Mouse (Mus musculus): Measurements from ENCODE around the gene Ust.

The Ust gene

DNA sequence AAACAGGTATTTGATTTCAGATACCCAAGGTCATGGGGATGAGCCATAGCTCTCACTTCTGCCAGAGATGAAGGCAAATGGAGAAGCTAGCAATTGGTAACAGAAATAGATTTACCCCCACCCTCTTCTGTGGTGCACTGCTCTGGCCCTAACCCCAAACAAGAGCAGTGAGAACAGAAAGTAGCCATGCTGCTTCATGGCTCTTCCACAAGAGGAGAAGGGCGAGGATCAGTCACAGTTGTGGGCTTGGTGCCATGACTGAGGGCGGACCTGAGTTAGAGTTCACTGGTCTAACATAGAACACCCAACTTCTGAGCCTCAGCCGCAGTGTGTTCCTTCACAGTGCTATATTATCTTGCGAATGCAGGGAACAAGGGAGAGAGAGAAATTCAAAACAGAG, 13.8 kb downstream of the Ust start:
- DNase-seq (ENCODE audit: low spot score in 2 of 2), result no peak

DNA sequence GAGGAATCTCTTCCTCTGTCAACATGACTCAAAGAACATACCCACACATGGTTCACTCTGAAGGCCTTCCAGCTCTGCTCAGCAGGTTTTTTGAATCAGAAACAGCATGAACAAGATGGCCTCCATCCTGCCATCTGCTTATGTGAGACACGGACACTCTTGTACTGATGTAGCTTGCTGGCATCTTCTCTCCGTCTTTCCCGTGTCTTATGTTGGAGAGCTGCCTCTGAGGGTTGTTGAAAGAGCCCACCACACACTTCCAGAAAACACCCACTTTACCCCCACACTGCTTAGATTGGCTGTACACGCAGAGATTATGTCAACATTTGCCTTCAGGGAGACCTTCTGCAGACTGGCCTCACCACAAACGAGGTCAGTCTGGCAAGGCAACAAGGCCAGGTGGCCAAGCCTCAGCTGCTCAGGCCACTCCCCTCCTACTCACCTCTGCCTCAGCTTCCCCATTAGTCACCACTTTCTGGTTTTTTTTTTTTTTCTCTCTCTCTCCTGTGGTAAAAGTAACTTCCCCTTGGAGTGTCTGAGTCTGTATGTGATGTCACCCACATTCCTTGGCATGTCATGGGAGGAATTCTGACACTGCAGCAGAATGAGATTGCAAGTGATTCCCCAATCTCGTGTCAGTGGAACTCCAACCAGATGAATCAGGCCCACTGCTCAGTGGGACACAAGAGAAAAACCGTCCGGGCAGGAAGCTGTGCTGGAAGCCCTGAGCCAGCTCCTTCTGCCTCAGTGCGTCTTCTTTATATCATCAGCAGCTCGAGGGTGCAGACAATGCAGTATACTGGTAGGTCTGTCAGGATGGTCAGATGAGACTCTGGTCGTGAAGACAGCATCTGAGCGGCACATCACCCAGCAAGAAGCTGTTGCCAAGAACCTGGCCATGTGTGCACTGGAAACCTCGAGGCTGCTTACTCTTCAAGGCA, 19.4 kb downstream of the Ust start:
- DNase-seq (ENCODE audit: low spot score in 2 of 2), result no peak

DNA sequence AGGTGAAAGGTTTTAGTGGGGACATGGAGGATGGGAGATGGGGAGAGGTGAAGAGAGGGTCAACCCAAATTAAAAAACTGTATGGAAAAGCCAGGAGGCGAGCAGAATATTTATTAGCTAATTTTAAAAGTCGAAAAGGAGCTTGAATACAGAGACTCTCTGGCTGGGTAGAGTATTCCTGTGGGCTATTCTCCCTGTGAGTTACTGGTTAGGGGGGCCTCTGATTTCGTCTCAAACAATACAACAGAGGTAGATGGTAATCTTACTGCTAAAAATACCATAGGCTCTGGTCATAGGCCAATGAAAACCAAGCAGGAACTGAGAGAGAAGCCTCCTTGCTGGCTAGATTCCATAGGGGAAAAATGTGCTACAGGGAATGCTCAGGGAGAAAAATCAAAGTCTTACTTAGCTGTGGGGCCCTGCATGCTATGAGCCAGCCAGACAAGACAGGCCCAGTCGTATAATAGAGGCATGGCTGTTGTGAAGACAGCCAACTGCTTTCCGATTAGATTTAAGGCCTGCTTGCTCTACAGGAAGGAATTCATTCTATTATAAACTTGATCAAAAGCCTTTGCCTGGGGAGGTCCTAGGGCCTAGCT, 23.0 kb downstream of the Ust start:
- DNase-seq (ENCODE audit: low spot score in 2 of 2), result no peak

DNA sequence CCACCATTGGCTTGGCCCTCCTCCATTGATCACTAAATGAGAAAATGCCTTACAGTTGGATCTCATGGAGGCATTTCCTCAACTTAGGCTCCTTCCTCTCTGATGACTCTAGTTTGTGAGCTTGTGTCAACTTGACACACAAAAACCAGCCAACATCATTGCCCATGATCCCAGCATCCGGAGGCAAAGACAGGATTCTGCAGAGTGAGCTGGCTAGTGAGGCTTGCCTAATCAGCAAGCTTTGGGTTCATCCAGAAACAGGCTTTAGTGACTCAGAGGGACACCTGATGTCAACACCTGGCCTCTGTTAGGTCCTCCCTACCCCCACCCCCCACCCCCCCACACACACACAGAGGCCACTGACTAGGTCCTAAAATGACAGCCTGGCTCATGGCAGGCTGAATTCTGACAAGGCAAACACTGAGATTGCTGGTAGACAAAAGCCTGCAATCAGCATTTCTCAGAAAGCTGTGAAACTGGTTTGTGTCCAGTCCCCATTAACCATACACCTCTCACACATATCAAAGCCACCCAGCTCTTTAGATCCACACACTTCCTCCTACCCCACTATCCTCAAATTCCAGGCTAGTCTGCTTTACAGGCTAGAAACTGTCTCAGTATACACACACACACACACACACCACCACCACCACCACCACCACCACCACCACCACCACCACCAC, 26.6 kb downstream of the Ust start:
- DNase-seq (ENCODE audit: low spot score in 2 of 2), result no peak

DNA sequence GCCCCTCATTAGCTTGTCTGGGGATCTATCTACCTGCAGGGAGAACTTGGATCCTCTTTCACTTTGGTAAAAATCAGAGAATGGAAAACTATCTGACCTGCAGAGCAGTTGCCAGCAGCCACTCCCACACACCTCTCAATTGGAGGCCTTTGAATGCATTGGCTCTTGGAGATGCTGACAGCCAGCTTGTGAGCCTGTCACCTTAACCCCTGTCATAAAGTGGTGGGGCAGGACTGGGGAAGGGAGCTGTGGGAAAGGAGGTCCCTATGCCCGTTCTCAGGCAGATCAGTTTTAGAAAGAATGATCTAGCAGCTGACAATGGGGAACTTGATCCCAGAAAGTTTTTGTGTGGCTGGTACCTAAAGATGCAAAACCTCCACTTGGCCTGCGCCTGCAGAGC, 31.2 kb downstream of the Ust start:
- DNase-seq (ENCODE audit: low spot score in 2 of 2), result no peak

DNA sequence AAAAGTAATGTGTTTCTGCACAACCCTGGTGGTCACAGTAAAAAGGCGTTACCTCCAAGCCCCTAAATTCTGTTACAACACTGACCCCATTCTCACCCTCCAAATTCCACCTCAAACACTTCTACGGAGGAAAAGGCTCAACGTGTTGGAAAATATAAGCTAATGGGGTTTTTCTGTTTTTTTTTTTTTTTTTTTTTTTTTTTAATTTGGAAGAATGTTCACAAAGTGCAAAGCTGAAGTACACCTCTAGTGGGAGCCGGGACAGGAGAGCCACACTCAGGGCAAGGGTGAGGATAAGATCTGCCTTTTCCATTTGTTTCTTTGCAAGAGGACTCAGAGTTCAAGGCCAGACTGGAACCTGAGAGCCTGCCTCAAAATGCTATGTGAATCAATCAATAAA, 34.1 kb downstream of the Ust start:
- DNase-seq (ENCODE audit: low spot score in 2 of 2), result no peak

DNA sequence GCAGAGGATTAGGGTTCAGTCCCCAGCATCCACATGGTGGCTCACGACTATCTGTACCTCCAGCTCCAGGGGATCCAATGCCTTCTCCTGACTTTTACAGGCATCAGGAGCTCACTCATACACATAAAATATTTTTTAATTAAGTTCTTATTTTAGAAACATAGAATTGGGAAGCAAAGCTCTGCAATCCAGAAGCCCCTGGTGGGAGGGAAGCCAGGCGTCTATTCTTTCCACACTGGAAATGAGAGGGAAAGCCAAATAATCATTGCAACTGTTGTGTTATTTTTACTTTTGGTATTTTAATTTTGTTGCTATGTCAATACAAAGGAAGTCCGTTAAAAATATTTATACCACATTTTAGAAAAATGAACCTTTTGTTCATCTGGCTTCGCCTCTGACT, 35.8 kb downstream of the Ust start:
- no peak for DNase-seq (ENCODE audit: low spot score in 2 of 2)

DNA sequence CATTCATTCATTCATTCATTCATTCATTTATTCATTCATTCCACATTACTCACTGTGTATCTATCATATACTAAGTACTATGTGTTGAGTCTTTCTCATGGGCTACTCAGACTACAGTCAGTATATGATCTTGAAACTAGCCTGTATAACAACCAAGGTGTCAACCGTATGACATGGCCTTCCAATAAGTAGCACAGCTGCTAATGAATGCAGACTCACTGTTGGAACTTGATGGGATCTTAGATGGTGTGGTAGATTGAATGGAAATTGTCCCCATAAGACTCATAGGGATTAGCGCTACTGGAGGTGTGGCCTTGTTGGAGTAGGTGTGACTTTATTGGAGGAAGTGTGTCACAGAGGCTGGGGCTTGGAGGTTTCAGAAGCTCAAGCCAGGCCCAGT, 38.8 kb downstream of the Ust start:
- DNase-seq (ENCODE audit: low spot score in 2 of 2), result no peak

DNA sequence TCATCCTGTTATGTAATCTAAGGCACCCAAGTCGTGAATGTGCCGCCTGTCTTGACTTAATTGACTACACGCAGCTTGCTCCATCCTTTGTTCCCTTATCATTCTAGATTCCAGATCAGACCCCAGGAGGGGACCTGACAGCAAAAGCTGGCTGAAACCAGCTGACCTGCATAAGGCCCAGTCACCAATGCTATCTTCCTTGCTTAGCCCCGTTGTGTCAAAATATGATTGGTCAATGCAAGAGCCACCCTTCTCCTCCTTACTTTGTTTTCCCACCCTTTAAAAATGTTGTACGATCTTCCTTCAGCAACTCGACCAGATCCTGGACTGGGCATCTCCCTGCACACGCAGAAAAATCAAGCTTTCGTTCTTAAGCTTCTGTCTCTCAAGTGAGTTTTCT, 40.7 kb downstream of the Ust start:
- DNase-seq (ENCODE audit: low spot score in 2 of 2), result no peak

DNA sequence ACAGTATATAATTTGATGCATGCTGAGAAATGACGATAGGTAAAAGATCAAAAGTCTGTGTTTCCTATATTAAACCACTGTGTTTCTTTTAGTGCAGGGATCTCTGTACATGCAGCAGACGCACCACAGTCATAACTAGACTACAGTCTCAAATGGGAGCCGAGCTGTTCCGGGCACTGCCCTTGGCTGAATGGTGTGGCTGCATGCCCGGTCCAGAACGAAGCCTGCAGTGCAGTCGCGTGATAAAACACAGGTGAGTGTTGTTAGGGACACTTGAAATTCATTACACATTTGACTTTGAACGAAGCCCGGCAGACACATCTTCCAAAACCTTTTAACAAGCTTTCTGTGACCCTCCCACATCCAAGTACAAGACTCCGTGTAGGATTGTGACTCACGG, 46.6 kb downstream of the Ust start:
- no peak for DNase-seq (ENCODE audit: low spot score in 2 of 2)

DNA sequence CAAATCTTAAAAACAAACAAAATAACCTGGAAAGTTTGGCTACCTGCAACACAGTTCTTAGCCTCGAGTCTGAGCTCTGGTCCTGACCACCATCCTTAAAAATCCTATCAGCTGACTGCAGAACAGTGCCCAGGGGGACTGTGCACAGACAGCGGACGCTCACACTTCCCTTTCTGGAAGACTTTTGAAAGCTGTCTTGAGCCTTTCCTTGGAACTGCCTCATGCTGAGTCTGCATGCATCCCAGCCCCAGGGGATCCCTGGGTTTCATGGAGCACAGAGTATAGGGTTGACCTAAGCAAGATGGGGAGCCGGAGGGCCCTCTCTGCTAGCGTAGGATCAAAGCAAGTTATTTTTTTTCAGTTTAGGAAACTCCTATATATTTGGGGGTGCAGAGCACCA, 47.6 kb downstream of the Ust start:
- DNase-seq (ENCODE audit: low spot score in 2 of 2), result no peak

DNA sequence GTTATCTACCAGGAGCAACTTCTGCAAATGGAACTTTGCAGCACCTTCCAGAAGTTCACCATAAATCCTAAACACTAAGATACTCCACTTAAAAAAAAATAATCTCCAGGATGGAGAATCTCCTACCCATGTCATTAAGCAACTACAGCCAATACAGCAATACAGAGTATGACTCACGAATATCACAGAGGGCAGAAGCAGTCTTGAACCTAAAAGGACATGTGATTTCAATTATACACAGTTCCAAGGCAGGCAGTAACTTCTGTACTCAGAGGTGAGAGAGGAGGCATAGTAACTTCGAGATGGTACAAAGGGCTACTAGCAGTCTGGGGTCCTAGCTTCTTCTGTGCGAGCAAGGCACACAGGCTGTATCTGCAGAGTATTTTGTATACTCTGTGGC, 49.1 kb downstream of the Ust start:
- no peak for DNase-seq (ENCODE audit: low spot score in 2 of 2)

DNA sequence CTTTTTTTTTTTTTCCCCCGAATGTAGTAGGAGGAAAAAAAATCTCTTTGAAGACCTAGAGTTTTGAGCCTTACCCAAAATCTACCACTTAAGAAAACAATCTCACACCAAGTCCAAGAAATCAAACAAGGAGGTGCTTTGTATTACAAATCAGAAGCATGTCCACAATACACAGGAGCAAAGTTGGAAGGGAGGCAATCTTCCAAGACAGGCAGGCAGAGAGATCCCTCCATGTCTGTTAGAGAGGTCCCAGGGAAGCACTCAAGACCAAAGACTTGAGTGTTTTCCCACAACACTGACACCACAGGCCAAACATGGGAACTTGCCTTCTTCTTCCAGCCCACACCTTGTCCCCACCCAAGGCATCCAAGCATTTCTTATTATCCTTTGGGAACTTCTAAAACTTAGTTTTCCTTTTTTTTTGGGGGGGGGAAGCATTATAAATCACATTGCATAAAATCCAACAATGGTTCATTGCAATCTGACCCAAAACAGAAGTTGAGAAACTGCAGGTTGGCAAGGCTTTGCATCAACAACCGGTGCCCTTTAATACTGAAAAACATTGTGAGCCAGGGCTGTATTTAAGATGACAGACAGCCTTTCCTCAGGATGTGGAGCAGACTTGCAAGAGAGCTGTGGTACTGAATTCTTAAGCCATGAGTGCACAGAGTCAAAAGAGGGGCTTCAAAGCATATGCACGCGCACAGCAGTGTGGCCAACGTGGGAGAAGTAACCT, 49.8 kb downstream of the Ust start:
- no peak for DNase-seq (ENCODE audit: low spot score in 2 of 2)

DNA sequence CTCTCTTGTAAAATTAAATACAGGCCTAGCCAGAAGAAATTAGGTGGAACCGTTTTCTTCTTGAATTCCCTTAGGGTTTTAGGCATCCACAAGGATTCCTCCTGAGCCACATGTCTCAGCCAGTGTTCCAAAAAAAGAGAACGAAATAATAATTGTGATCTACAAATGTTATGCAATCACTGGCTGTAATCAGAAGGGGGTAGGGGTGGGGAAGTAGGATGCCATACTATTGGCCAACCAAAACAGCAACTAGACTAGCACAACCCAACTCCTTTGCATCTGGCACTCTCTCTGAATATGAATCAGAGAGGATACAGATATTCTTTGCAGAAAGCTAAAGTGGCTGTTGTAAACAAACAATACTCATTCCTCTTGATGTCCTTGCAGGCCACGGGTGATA, 52.7 kb downstream of the Ust start:
- no peak for DNase-seq (ENCODE audit: low spot score in 2 of 2)

DNA sequence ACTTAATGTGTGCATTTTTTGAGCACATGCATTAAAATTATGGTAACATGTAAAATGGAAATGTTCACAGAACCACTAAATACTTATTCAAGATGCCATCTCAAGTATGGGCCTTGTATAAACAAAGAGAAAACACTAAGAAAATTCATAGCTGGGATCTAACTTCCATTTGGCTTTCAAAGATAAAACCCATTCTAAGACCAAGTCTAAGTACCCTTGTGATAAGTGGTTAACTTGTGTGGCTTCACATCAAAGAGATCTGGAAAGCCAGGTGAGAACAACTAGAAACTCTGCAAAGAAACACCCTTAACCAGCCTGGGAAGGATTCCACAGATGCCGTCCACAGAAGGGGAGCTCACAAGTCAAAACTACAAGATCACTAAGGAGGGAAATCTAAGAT, 53.4 kb downstream of the Ust start:
- DNase-seq (ENCODE audit: low spot score in 2 of 2), result no peak

DNA sequence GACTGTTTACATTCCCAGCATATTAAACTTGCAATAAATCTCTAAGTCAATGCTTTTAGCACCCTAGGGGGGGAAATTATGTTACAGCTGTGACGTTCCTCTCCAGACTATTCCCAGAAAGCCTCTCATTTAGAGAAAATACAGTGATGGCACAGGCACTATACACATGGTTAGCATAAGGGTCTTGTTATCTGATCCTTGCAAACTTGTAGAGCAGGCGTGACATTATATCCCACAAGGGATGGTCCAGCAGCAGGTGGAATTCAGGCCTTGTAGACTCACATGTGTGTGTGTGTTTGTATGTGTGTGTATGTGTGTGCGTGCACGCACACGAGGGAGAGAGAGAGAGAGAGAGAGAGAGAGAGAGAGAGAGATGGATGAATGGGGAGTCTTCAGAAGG, 57.3 kb downstream of the Ust start:
- no peak for DNase-seq (ENCODE audit: low spot score in 2 of 2)

DNA sequence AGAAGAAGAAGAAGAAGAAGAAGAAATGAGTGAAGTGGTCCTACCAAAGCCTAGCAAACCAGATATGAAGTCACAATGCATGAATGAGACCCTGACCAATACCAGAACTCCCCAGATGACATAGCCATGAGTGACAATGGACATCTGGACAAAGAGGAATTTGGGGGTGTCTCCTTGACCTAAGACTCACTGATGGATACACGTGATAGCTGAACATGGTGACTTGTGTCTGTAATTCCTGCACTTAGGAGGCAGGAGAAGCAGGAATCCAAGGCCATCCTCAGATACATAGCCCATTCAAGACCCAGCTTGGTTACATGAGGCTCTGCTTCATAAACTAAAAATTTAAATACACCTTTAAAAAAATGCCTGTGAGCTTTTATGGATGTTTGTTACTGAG, 63.9 kb downstream of the Ust start:
- DNase-seq (ENCODE audit: low spot score in 2 of 2), result no peak

DNA sequence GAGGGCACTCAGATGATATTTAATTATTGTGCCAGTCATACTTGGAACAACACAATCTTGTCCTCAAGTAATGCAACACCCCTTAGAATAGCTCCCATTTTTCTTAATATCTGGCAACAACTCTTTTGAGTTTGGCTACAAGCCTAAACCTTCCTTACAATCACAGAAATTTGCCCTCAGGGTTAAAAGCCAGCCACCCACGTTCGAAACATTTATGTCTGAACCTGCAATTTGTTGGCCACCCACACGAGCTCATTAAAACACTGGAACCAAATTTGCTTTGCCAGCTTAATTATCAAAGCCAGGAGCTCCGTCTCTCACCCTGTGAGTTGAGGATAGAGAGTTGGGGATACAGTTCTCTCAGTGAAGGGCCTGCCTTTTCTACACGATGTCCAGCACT, 70.9 kb downstream of the Ust start:
- DNase-seq (ENCODE audit: low spot score in 2 of 2), result no peak

DNA sequence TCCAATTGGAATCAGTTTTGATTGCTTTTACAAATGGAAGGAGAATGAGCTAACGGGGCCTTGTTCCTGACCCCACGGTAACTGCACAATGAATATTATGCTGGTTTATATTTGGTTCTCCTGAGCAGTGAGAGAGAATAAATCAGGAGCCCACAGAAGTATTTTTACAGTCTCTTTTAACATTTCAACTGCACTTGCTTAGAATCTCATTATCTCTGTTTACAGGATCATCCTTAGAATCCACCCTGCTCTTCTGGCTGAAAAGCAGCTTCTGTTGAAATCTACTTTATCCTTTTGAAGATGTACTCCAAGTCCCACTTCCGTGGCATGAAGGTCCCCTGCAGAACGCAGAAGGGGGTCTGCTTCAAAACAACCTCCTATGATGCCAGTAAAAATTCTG, 71.7 kb downstream of the Ust start:
- no peak for DNase-seq (ENCODE audit: low spot score in 2 of 2)

DNA sequence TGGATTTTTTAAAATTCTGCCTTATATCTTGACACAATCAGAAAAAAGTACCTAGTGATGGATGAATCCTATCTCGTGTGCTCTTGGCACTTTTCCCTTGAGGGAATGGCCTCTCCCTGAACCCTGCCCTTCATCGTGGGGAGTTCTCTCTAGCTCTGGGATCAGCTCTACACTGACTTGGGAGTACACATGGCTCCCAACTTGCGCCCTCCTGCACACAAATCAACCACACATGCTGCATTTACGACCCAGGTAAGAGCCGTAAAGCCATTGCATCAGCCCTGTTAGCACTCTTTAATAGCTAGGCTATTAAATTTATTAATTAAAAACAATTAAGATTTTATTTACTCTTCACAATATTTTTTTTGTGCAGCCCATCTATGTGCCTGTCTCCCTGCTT, 74.6 kb downstream of the Ust start:
- no peak for DNase-seq (ENCODE audit: low spot score in 2 of 2)

DNA sequence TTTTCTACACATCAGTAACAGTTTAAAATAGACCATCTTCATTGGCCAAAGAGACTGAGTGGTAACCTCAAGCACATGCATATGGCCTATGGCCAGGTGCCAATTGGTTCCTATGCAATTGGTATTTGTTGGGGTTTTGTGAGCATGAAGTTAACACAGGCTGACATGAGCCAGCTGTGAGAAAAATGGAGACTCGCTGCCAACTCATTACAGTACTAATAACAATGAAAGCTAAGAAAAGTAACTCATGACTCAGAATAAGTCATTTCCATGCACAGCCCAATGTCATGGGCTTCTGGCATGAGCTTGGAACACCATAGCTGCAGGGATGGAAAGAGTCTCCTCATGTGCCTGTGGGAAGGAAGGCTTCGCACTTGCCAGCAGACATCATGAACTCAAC, 86.8 kb downstream of the Ust start:
- no peak for DNase-seq (ENCODE audit: low spot score in 2 of 2)
